11 mouse cellular contexts compared by ENCODE assay signal in genomic region chr2:74596094-74596493, GRCm38 (mm10).
"Had no signal": no experiment of that assay in that cellular context is flagged by ENCODE, and none has a peak within 500 bp of the region (broad histone marks: within the 10 kb centered on the region; RNA-seq: fewer than 3 reads in every experiment).

No protein-coding gene starts in this region.

- H3K27me3 ChIP-seq: limb, embryonic 13.5 days; midbrain, embryonic 13.5 days had no signal

- H3K4me1 ChIP-seq: limb, embryonic 13.5 days; midbrain, embryonic 13.5 days had no signal

- H3K27ac ChIP-seq: limb, embryonic 13.5 days; midbrain, embryonic 13.5 days had no signal

- DNase-seq: kidney, postnatal 10 days; kidney, postnatal 4 days; left cerebral cortex, postnatal 4 days; lung, adult 18-20 months; right cerebral cortex, postnatal 25 days; thymus, adult 2 months; thymus, postnatal 36 days had no signal

- H3K4me3 ChIP-seq: limb, embryonic 13.5 days; midbrain, embryonic 13.5 days had no signal

- ATAC-seq: hindbrain, embryonic 16.5 days; inflammation-experienced regulatory T-cells, adult 6 months; midbrain, embryonic 13.5 days had no signal

- H3K9ac ChIP-seq: limb, embryonic 13.5 days; midbrain, embryonic 13.5 days had no signal

- H3K36me3 ChIP-seq: limb, embryonic 13.5 days; midbrain, embryonic 13.5 days had no signal

- H3K9me3 ChIP-seq: midbrain, embryonic 13.5 days had no signal

- H3K4me2 ChIP-seq: limb, embryonic 13.5 days; midbrain, embryonic 13.5 days had no signal
